ENCODE assay signal across 24 mouse cellular contexts in the genomic region with DNA sequence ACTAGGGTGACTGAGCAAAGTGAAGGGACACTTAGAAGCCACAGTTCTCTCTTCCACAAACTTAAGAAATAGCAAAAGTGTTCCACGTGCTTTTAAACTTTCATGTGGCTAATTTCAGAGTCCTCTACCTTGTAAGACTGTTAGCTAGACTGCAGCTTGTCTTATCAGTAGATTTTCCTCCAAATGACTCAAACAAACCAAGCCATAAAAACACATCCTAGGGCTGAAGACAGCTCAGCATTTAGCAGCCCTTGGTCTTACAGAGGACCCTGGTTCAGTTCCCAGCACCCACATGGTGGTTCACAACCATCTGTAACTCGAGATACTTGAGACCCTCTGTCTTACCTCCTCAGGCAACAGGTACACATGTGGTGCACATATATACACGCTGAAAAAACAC.
DNase-seq lines count a peak whose midpoint lies in the region; ATAC-seq and TF ChIP-seq lines count a peak whose summit lies in the region.
"Had no signal": no experiment of that assay in that cellular context is flagged by ENCODE, and none has a peak within 500 bp of the region (broad histone marks: within the 10 kb centered on the region; RNA-seq: fewer than 3 reads in every experiment).

No protein-coding gene starts in this region.

- TF ChIP-seq RAD21 in MEL (IDR thresholded peaks at IDR 0.05; ENCODE audit: low read depth, low read length): no peak

- H3K36me3 ChIP-seq in liver, embryonic 14.5 days (replicated peaks; ENCODE audit: control insufficient read depth, insufficient read depth, low read depth): no peaks in the 10 kb centered on the region
- H3K36me3 ChIP-seq in MEL (ENCODE audit: control insufficient read depth in 1 of 2, insufficient read depth in 2 of 2, low read length in 2 of 2): peaks cover 0 to 17% of the 10 kb centered on the region in 2 experiments; a peak in 2 of 4 replicates
- H3K36me3 ChIP-seq: embryonic facial prominence, embryonic 13.5 days; embryonic facial prominence, embryonic 15.5 days; forebrain, embryonic 10.5 days; forebrain, embryonic 12.5 days; G1E had no signal

- no peak for TF ChIP-seq CTCF in liver, embryonic 14.5 days (IDR thresholded peaks at IDR 0.05; ENCODE audit: low read depth)
- no peak for TF ChIP-seq CTCF in MEL (IDR thresholded peaks at IDR 0.05 in 2 of 3, conservative IDR thresholded peaks at IDR 0.05 in 1 of 3; ENCODE audit: control insufficient read depth in 1 of 3, insufficient read depth in 1 of 3, low read depth in 2 of 3, low read length in 3 of 3, poor library complexity in 1 of 3, severe bottlenecking in 1 of 3)

- TF ChIP-seq POLR2A in MEL (IDR thresholded peaks at IDR 0.05; ENCODE audit: control insufficient read depth in 1 of 2, insufficient read depth in 1 of 2, low read depth in 1 of 2, low read length in 2 of 2, poor library complexity in 1 of 2): no peak

- H3K4me2 ChIP-seq in liver, embryonic 14.5 days (ENCODE audit: low read depth): no peak overlapping the region
- H3K4me2 ChIP-seq: embryonic facial prominence, embryonic 13.5 days; embryonic facial prominence, embryonic 15.5 days; forebrain, embryonic 12.5 days had no signal

- no peak overlapping the region for H3K9ac ChIP-seq in liver, embryonic 14.5 days (replicated peaks)
- H3K9ac ChIP-seq in MEL (ENCODE audit: control insufficient read depth, low read depth, low read length, poor library complexity, severe bottlenecking): no peak overlapping the region
- H3K9ac ChIP-seq: embryonic facial prominence, embryonic 13.5 days; embryonic facial prominence, embryonic 15.5 days; forebrain, embryonic 12.5 days had no signal

- H3K4me1 ChIP-seq in liver, embryonic 14.5 days (replicated peaks; ENCODE audit: control insufficient read depth in 2 of 2, insufficient read depth in 2 of 2, low read length in 1 of 2): peaks cover 5 to 12% of the 10 kb centered on the region in 2 experiments; a peak in 3 of 4 replicates
- peaks cover 4 to 14% of the 10 kb centered on the region in 2 experiments for H3K4me1 ChIP-seq in MEL (ENCODE audit: control insufficient read depth in 1 of 2, insufficient read depth in 2 of 2, low read length in 2 of 2)
- H3K4me1 ChIP-seq: embryonic facial prominence, embryonic 13.5 days; embryonic facial prominence, embryonic 15.5 days had no signal

- TF ChIP-seq EP300 in liver, embryonic 14.5 days (IDR thresholded peaks at IDR 0.05; ENCODE audit: low read depth): no peak
- TF ChIP-seq EP300 in MEL (IDR thresholded peaks at IDR 0.05; ENCODE audit: low read depth in 1 of 2, low read length in 2 of 2): peak in 1 of 2 experiments; percentile 26; a peak in 1 of 4 replicates

- H3K27ac ChIP-seq in liver, embryonic 14.5 days: no peak overlapping the region
- peak overlapping the region; percentile 34; the same call in 1 of the 2 replicates for H3K27ac ChIP-seq in MEL (ENCODE audit: control insufficient read depth, low read depth, low read length)
- H3K27ac ChIP-seq: embryonic facial prominence, embryonic 15.5 days; forebrain, embryonic 10.5 days; forebrain, embryonic 12.5 days had no signal

- no peaks in the 10 kb centered on the region for H3K79me2 ChIP-seq in MEL (ENCODE audit: control insufficient read depth, insufficient read depth, low read length, poor library complexity)

- no peak overlapping the region for H3K4me3 ChIP-seq in liver, embryonic 14.5 days (ENCODE audit: insufficient read depth in 1 of 2, low read depth in 2 of 2, low read length in 2 of 2)
- H3K4me3 ChIP-seq in MEL (ENCODE audit: control insufficient read depth in 1 of 2, insufficient read depth in 1 of 2, low read depth in 2 of 2, low read length in 2 of 2): no peak overlapping the region; a peak in 1 of 4 replicates
- H3K4me3 ChIP-seq: embryonic facial prominence, embryonic 13.5 days; embryonic facial prominence, embryonic 15.5 days; erythroblast, embryonic 14.5 days; forebrain, embryonic 10.5 days; forebrain, embryonic 12.5 days had no signal

- H3K27me3 ChIP-seq in liver, embryonic 14.5 days (ENCODE audit: control insufficient read depth, insufficient read depth, low read length): no peaks in the 10 kb centered on the region
- no peaks in the 10 kb centered on the region for H3K27me3 ChIP-seq in MEL (ENCODE audit: control insufficient read depth in 1 of 2, insufficient read depth in 2 of 2, low read length in 2 of 2)
- H3K27me3 ChIP-seq: embryonic facial prominence, embryonic 13.5 days; embryonic facial prominence, embryonic 15.5 days; forebrain, embryonic 12.5 days had no signal

- no peaks in the 10 kb centered on the region for H3K9me3 ChIP-seq in liver, embryonic 14.5 days (ENCODE audit: control insufficient read depth, low read length)
- no peaks in the 10 kb centered on the region for H3K9me3 ChIP-seq in MEL (replicated peaks; ENCODE audit: insufficient read depth, low read length)
- H3K9me3 ChIP-seq: embryonic facial prominence, embryonic 13.5 days; embryonic facial prominence, embryonic 15.5 days; forebrain, embryonic 10.5 days; forebrain, embryonic 12.5 days; G1E had no signal

- WGBS in liver, embryonic 14.5 days (ENCODE audit: insufficient replicate concordance): 58% methylated on average over 3 of the region's 3 CpGs

- no peak for DNase-seq in liver, embryonic 14.5 days (ENCODE audit: low read depth in 3 of 3, low spot score in 3 of 3)
- DNase-seq in liver: no peak
- peak; percentile 43 for DNase-seq in MEL (ENCODE audit: low read depth, low spot score)
- no peak for DNase-seq in left cerebral cortex, adult 18-20 months (ENCODE audit: low spot score in 2 of 2)
- DNase-seq in right cerebral cortex, postnatal 25 days: no peak
- DNase-seq: adrenal gland, adult 2 months; adrenal gland, postnatal 10 days; adrenal gland, postnatal 25 days; cerebellum, adult 11 months; cerebellum, adult 18-20 months; cerebellum, adult 8-10 months; cerebellum, adult 9-11 months; cerebellum, postnatal 14 days; cerebellum, postnatal 36 days; embryo, embryonic 11 days had no signal

- peak; percentile 51; the same call in 1 of the 2 replicates for ATAC-seq in liver, embryonic 14.5 days (ENCODE audit: insufficient read depth)
- ATAC-seq in megakaryocyte progenitor cell, adult 5-6 weeks (replicated peaks; ENCODE audit: poor library complexity): 0 out of 2 replicates have a peak, but pooled peaks have one; percentile 24
- ATAC-seq: forebrain, embryonic 14.5 days; forebrain, embryonic 16.5 days had no signal

TF ChIP-seq in MEL, 35 proteins besides CTCF, POLR2A, EP300 and RAD21:
- TF ChIP-seq MEF2A (IDR thresholded peaks at IDR 0.05; ENCODE audit: extremely low read depth, insufficient replicate concordance, low read depth, low read length, poor library complexity, severe bottlenecking) (no peak), ETS1 (IDR thresholded peaks at IDR 0.05; ENCODE audit: low read depth, low read length) (peak; percentile 30; the same call in 1 of the 2 replicates), BHLHE40 (IDR thresholded peaks at IDR 0.05; ENCODE audit: borderline replicate concordance, low read depth, low read length) (no peak), HCFC1 (IDR thresholded peaks at IDR 0.05; ENCODE audit: low read depth, low read length) (no peak)
